Mouse (Mus musculus) limb, embryonic 13.5 days (tissue): ENCODE data around the gene Nrk. TPM values are rescaled to one million over a fixed set of nuclear protein-coding genes. Genes with fewer than 3 reads are reported as not detected.

Source experiments
- ATAC-seq: fragments of 200-750 bp; cut with Nextera tagmentation; 2 replicates; pipeline ENCODE4 v1.8.0; 2017; ENCODE audit warnings: low read depth, moderate number of reproducible peaks, moderate TSS enrichment; ENCODE audit not compliant: low FRiP score
- H3K27ac ChIP-seq: fragments of 300-500 bp; sonication (generic); 2 replicates; pipeline ENCODE4 v1.5.1; 2015; ENCODE audit warnings: inconsistent platforms, mild to moderate bottlenecking, moderate library complexity
- H3K27me3 ChIP-seq: fragments of 300-500 bp; sonication (generic); 2 replicates; pipeline ENCODE4 v1.6.1; 2015; ENCODE audit warnings: mild to moderate bottlenecking, inconsistent platforms
- H3K36me3 ChIP-seq: fragments of 300-500 bp; sonication (generic); 2 replicates; pipeline ENCODE4 v1.6.1; 2015; ENCODE audit warnings: inconsistent platforms, mild to moderate bottlenecking, moderate library complexity
- H3K4me1 ChIP-seq: fragments of 300-500 bp; sonication (generic); 2 replicates; pipeline ENCODE4 v1.6.1; 2015; ENCODE audit warnings: inconsistent platforms
- H3K4me2 ChIP-seq: fragments of 300-500 bp; sonication (generic); replicated peaks from 2 replicates; pipeline ENCODE4 v1.6.1; 2015; ENCODE audit warnings: inconsistent platforms, mild to moderate bottlenecking, moderate library complexity
- H3K4me3 ChIP-seq: fragments of 300-500 bp; sonication (generic); 2 replicates; pipeline ENCODE4 v1.5.1; 2015; ENCODE audit warnings: moderate library complexity, mild to moderate bottlenecking, inconsistent platforms
- H3K9ac ChIP-seq: fragments of 300-500 bp; sonication (generic); 2 replicates; pipeline ENCODE4 v1.6.1; 2015; ENCODE audit warnings: mild to moderate bottlenecking, inconsistent platforms
- H3K9me3 ChIP-seq: fragments of 300-500 bp; sonication (generic); 2 replicates; pipeline ENCODE4 v1.6.1; 2016; ENCODE audit warnings: inconsistent platforms
- WGBS: fragments of 180-500 bp; shearing (Covaris S2); methylation state at CpG from one replicate; pipeline ENCODE4 v1.1.7; 2015; 5-methylcytosine and 5-hydroxymethylcytosine counted together
- polyA plus RNA-seq: library from polyadenylated mRNA; unstranded; fragments of >200 nt; fragmentation: Nextera tagmentation; extraction: Ambion mirVana; gene quantifications from 2 replicates; pipeline ENCODE4 v1.2.1, GENCODE M21; 2015

Nrk gene
- polyA plus RNA-seq = 51.3 and 61.2 TPM in 2 replicates

DNA sequence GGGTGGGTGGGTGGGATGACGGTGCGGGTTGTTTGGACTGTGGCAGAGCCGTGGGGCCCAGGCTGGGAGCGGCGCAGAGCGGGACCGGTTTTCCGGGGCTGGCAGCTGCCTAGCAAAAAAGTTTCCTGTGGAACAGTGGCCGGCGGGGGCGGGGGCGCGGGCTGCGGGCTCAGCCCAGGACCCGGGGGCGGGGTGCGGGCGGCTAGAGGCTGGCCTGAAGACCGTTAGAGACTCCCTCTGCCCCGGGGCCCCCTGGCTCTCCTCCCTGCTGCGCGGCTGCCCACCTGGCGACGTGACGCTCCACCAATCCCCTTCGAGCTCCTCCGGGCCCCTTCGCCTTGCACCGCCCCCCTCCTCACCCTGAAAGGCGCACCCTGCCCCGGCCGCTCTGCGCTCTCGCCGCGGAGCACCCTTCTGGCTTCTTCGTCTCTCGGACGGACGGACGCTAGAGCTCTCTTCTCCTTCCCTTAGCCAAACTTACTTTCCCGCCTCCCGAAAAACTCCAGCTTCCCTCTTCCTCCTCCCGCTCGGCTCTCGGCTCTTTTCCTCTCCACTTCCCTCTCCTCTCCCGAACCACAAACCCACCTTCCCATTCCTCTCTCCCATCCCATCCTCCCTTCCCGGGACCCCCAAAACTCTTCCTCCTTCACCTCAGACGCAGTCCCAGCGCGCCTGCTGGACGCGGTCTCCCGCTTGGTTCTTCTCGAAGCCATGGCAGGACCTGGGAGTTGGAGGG is at the start of gene Nrk:
TSS of gene Nrk (plus strand) at position 390 of the 736 bp plus-strand sequence.
- Histone ChIP-seq H3K27me3 (peaks cover 31% of the 10 kb centered on the region), H3K9me3 (no peaks in the 10 kb centered on the region), H3K36me3 (no peaks in the 10 kb centered on the region), H3K27ac (peak within 1 kb of the TSS; percentile 61; the same call in 1 of the 2 replicates), H3K4me1 (no peaks in the 10 kb centered on the region), H3K4me3 (peak within 1 kb of the TSS; percentile 53), H3K9ac (peak within 1 kb of the TSS; percentile 70), H3K4me2 (peak within 1 kb of the TSS; percentile 67)
- peak; percentile 95 for ATAC-seq
- WGBS = 22% methylated on average over 31 of the region's 55 CpGs

GRCm38 (mm10) chrX:138913366-138913765 is 864 bp upstream of the Nrk start:
- Histone ChIP-seq H3K4me1 (no peaks in the 10 kb centered on the region), H3K4me3 (peak overlapping the region; percentile 53), H3K9me3 (no peaks in the 10 kb centered on the region), H3K4me2 (peak overlapping the region; percentile 67), H3K9ac (no peak overlapping the region), H3K27me3 (peaks cover 31% of the 10 kb centered on the region), H3K36me3 (no peaks in the 10 kb centered on the region), H3K27ac (no peak overlapping the region)
- 14% methylated on average over 8 of the region's 8 CpGs for whole genome bisulfite sequencing
- no peak for ATAC-seq

DNA sequence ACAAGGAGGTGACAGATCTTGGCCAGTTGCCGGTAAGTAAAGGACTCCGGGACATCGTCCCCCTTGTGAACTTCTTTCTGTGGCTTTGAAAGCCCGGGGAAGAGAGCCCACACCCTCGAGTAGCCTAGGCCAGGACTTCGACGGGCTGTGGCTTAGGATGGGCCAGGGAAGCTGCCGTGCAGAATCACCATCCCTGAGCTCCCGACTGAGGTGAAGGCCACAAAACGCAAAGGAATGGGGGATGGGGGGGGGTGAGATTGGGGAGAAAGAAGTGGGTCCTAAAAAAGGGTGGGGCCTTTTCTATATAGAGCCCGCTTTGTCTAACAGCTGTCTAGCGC is 516 bp downstream of the Nrk start:
- H3K9ac ChIP-seq = peak overlapping the region; percentile 70
- peaks cover 31% of the 10 kb centered on the region for H3K27me3 ChIP-seq
- no peaks in the 10 kb centered on the region for H3K36me3 ChIP-seq
- no peaks in the 10 kb centered on the region for H3K9me3 ChIP-seq
- ATAC-seq = 0 out of 2 replicates have a peak, but pooled peaks have one; percentile 9
- 22% methylated on average over 12 of the region's 12 CpGs for WGBS
- peak overlapping the region; percentile 67 for H3K4me2 ChIP-seq
- peak overlapping the region; percentile 61; the same call in 1 of the 2 replicates for H3K27ac ChIP-seq
- no peaks in the 10 kb centered on the region for H3K4me1 ChIP-seq
- peak overlapping the region; percentile 53 for H3K4me3 ChIP-seq

DNA sequence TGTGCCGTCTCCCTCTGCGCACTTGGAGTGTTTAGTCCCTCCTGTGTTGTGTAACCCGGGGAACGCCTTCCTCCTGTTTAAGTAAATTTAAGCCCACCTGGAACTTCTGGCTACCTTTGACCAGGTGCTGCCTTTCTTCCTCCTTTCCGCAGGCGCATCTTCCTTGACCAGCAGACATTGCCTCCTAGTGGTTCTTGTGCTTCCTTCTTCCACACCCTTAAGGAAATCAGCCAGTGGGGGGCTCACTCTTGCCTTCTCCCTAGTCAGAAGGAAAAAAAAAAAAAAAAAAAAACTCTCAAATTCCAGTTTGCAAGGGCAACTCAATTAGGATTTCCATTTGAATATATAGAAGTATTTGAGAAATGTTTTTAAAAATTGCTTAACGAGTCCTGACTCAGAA is 4.8 kb downstream of the Nrk start:
- no peaks in the 10 kb centered on the region for H3K9me3 ChIP-seq
- H3K4me3 ChIP-seq = no peak overlapping the region
- H3K4me2 ChIP-seq = no peak overlapping the region
- no peak overlapping the region for H3K27ac ChIP-seq
- peaks cover 10% of the 10 kb centered on the region; the same call in 1 of the 2 replicates for H3K27me3 ChIP-seq
- H3K9ac ChIP-seq = no peak overlapping the region
- no peaks in the 10 kb centered on the region for H3K36me3 ChIP-seq
- H3K4me1 ChIP-seq = no peaks in the 10 kb centered on the region
- WGBS = 54% methylated on average over 7 of the region's 7 CpGs
- ATAC-seq = no peak

- Histone ChIP-seq H3K27me3 (peaks cover 6% of the 10 kb centered on the region; the same call in 1 of the 2 replicates), H3K4me3 (no peak overlapping the region), H3K9ac (no peak overlapping the region), H3K4me1 (no peaks in the 10 kb centered on the region), H3K27ac (no peak overlapping the region), H3K4me2 (no peak overlapping the region), H3K36me3 (no peaks in the 10 kb centered on the region), H3K9me3 (no peaks in the 10 kb centered on the region)
- no peak for ATAC-seq
- 39% methylated on average over 6 of the region's 6 CpGs for WGBS
Observed at GRCm38 (mm10) chrX:138943905-138944304, 29.7 kb downstream of the Nrk start.

- peaks cover 2% of the 10 kb centered on the region; the same call in 1 of the 2 replicates for H3K27me3 ChIP-seq
- H3K9me3 ChIP-seq = no peaks in the 10 kb centered on the region
- 40% methylated on average over 3 of the region's 3 CpGs for WGBS
- H3K27ac ChIP-seq = no peak overlapping the region
- H3K36me3 ChIP-seq = no peaks in the 10 kb centered on the region
- no peak for ATAC-seq
- H3K9ac ChIP-seq = no peak overlapping the region
- H3K4me1 ChIP-seq = no peaks in the 10 kb centered on the region
- H3K4me2 ChIP-seq = no peak overlapping the region
- no peak overlapping the region for H3K4me3 ChIP-seq
Observed at GRCm38 (mm10) chrX:138960713-138961112, 46.5 kb downstream of the Nrk start.

GRCm38 (mm10) chrX:138978501-138978900 is 64.3 kb downstream of the Nrk start:
- H3K9ac ChIP-seq = no peak overlapping the region
- no peak overlapping the region for H3K4me3 ChIP-seq
- H3K27me3 ChIP-seq = 0 out of 2 replicates have a peak, but pooled peaks cover 3% of the 10 kb centered on the region
- WGBS = 47% methylated on average over 3 of the region's 3 CpGs
- H3K4me2 ChIP-seq = no peak overlapping the region
- H3K27ac ChIP-seq = no peak overlapping the region
- no peak for ATAC-seq
- H3K4me1 ChIP-seq = no peaks in the 10 kb centered on the region
- H3K36me3 ChIP-seq = peaks cover 20% of the 10 kb centered on the region
- no peaks in the 10 kb centered on the region for H3K9me3 ChIP-seq

- Histone ChIP-seq H3K27ac (no peak overlapping the region), H3K9me3 (no peaks in the 10 kb centered on the region), H3K9ac (no peak overlapping the region), H3K4me1 (no peaks in the 10 kb centered on the region), H3K36me3 (peaks cover 20% of the 10 kb centered on the region), H3K4me2 (no peak overlapping the region), H3K27me3 (0 out of 2 replicates have a peak, but pooled peaks cover 3% of the 10 kb centered on the region), H3K4me3 (no peak overlapping the region)
- ATAC-seq = no peak
- WGBS = 86% methylated on average over 2 of the region's 2 CpGs
Observed at GRCm38 (mm10) chrX:138979249-138979648, 65.0 kb downstream of the Nrk start.

GRCm38 (mm10) chrX:139014524-139014923 is 100.3 kb downstream of the Nrk start:
- Histone ChIP-seq H3K9ac (no peak overlapping the region), H3K4me3 (no peak overlapping the region), H3K27ac (no peak overlapping the region), H3K9me3 (no peaks in the 10 kb centered on the region), H3K27me3 (peaks cover 9% of the 10 kb centered on the region; the same call in 1 of the 2 replicates), H3K4me1 (no peaks in the 10 kb centered on the region), H3K4me2 (no peak overlapping the region), H3K36me3 (no peaks in the 10 kb centered on the region)
- no peak for ATAC-seq
- WGBS = 62% methylated on average over 3 of the region's 3 CpGs

DNA sequence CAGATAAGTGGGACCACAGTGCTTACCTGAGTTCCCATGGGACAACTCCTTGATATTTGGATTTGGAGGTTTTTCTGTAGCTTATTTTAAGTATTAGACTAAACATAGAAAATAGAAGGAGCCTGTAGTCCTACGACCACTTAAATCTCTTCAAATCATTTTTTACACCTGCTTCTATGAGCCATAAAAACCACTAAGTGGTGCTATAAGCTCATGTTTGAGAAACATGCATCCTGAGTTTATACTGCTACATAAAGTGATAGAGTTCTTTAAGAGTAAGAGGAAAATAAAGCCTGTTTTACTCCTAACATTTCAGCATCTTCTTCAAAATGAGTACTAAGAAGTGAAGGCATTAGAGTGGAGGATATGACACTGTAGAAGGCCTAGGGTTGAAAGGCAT is 102.3 kb downstream of the Nrk start:
- no peak for ATAC-seq
- Histone ChIP-seq H3K4me2 (no peak overlapping the region), H3K9me3 (no peaks in the 10 kb centered on the region), H3K4me3 (no peak overlapping the region), H3K4me1 (no peaks in the 10 kb centered on the region), H3K36me3 (no peaks in the 10 kb centered on the region), H3K27ac (no peak overlapping the region), H3K27me3 (peaks cover 9% of the 10 kb centered on the region; the same call in 1 of the 2 replicates), H3K9ac (no peak overlapping the region)
- 46% methylated on average over 1 of the region's 1 CpGs for WGBS

- Histone ChIP-seq H3K4me3 (no peak overlapping the region), H3K36me3 (no peaks in the 10 kb centered on the region), H3K27me3 (peaks cover 4% of the 10 kb centered on the region; the same call in 1 of the 2 replicates), H3K27ac (no peak overlapping the region), H3K9me3 (no peaks in the 10 kb centered on the region), H3K4me2 (no peak overlapping the region), H3K9ac (no peak overlapping the region), H3K4me1 (no peaks in the 10 kb centered on the region)
- no peak for ATAC-seq
- 60% methylated on average over 3 of the region's 3 CpGs for WGBS
Observed at GRCm38 (mm10) chrX:139026532-139027097, 112.4 kb downstream of the Nrk start.

GRCm38 (mm10) chrX:139027296-139027695 is 113.1 kb downstream of the Nrk start:
- WGBS = 50% methylated on average over 5 of the region's 5 CpGs
- H3K27ac ChIP-seq = no peak overlapping the region
- no peak overlapping the region for H3K9ac ChIP-seq
- H3K9me3 ChIP-seq = no peaks in the 10 kb centered on the region
- H3K4me1 ChIP-seq = no peaks in the 10 kb centered on the region
- H3K36me3 ChIP-seq = no peaks in the 10 kb centered on the region
- H3K4me3 ChIP-seq = no peak overlapping the region
- H3K4me2 ChIP-seq = no peak overlapping the region
- no peak for ATAC-seq
- peaks cover 4% of the 10 kb centered on the region; the same call in 1 of the 2 replicates for H3K27me3 ChIP-seq
